Mouse (Mus musculus): ENCODE measurements around the gene Snupn. TPM values are rescaled to one million over a fixed set of nuclear protein-coding genes. Genes with fewer than 3 reads are reported as not detected.

The Snupn gene
- polyA plus RNA-seq, 2 experiments: 4.6 to 8.7 TPM

DNA sequence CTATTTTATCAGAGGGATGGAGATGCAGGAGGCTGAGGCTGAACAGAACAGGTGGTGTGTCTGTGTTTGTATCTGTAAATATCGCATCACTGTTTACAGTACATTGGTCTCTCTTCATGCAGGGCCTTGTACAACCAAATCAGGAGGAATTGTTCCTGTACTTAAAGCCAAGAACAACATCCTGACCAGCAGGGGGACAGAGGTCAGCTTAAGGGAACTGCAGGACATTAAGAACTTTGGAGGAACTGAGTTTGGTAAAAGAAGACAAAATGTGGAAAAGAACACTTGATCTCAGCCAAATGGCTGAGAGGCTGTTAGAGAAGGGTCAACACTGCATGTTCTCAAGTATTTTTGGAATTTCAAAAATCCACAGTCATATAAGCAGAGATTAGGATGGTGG, 64.1 kb downstream of the Snupn start:
- no peaks in the 10 kb centered on the region for H3K36me3 ChIP-seq (replicated peaks; ENCODE audit: control insufficient read depth, insufficient read depth, low read depth)
- H3K4me2 ChIP-seq (ENCODE audit: low read depth): no peak overlapping the region
- 79% methylated on average over 1 of the region's 1 CpGs for WGBS (ENCODE audit: insufficient replicate concordance)
- no peak overlapping the region for H3K27ac ChIP-seq
- no peak overlapping the region for H3K9ac ChIP-seq (replicated peaks)
- H3K4me3 ChIP-seq (ENCODE audit: insufficient read depth in 1 of 2, low read depth in 2 of 2, low read length in 2 of 2): no peak overlapping the region
- TF ChIP-seq CTCF (IDR thresholded peaks at IDR 0.05; ENCODE audit: low read depth) (no peak), EP300 (IDR thresholded peaks at IDR 0.05; ENCODE audit: low read depth) (no peak)
- H3K9me3 ChIP-seq (ENCODE audit: control insufficient read depth, low read length): no peaks in the 10 kb centered on the region
- H3K27me3 ChIP-seq (ENCODE audit: control insufficient read depth, insufficient read depth, low read length): no peaks in the 10 kb centered on the region
- DNase-seq (ENCODE audit: low read depth in 3 of 3, low spot score in 3 of 3): no peak
- H3K4me1 ChIP-seq (replicated peaks; ENCODE audit: control insufficient read depth in 2 of 2, insufficient read depth in 2 of 2, low read length in 1 of 2): no peaks in the 10 kb centered on the region
- no peak for ATAC-seq (ENCODE audit: insufficient read depth)

DNA sequence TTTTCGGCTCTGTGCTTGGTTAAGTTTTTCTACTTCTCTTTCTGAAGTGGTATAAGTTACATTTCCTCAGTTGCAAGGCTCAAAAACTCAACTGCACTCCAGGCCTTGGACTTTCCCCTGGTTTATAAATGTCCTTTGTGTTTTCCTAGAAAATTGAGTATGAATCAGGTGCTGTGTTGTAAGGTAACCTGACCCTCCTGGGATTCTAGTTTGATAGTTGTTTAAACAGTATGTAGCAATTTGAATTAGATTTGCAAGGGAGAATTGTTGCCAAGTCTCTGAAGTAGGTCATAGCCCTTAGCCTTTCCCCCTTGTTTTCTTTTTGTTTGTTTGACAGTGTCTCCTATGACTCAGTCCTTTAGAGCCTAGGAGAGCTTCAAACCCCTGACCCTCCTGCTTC, 67.0 kb downstream of the Snupn start:
- Histone ChIP-seq H3K4me3 (ENCODE audit: insufficient read depth in 1 of 2, low read depth in 2 of 2, low read length in 2 of 2) (no peak overlapping the region), H3K27me3 (ENCODE audit: control insufficient read depth, insufficient read depth, low read length) (no peaks in the 10 kb centered on the region), H3K4me2 (ENCODE audit: low read depth) (no peak overlapping the region), H3K36me3 (replicated peaks; ENCODE audit: control insufficient read depth, insufficient read depth, low read depth) (no peaks in the 10 kb centered on the region), H3K27ac (no peak overlapping the region), H3K4me1 (replicated peaks; ENCODE audit: control insufficient read depth in 2 of 2, insufficient read depth in 2 of 2, low read length in 1 of 2) (no peaks in the 10 kb centered on the region), H3K9ac (replicated peaks) (no peak overlapping the region), H3K9me3 (ENCODE audit: control insufficient read depth, low read length) (no peaks in the 10 kb centered on the region)
- no peak for DNase-seq (ENCODE audit: low read depth in 3 of 3, low spot score in 3 of 3)
- 75% methylated on average over 1 of the region's 1 CpGs for WGBS (ENCODE audit: insufficient replicate concordance)
- ATAC-seq (ENCODE audit: insufficient read depth): no peak
- TF ChIP-seq CTCF (IDR thresholded peaks at IDR 0.05; ENCODE audit: low read depth) (no peak), EP300 (IDR thresholded peaks at IDR 0.05; ENCODE audit: low read depth) (no peak)

DNA sequence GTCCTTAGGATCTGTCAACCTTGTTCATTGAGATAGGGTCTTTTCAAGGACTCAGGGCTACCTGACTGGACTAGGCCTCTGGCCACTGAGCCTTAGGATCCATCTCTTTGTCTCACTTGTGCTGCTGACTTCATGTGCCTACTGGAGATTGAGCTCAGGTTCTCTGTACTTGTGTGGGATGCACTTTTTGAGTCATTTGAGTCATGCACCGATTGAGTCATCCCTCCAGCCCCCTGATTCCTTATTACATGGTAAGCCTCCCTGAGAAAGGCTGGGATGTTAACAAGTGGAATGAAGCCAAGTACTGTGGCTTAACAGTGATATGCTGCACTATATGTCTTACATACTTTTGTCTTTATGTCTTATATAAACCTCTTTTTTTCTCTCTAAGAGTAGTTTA, 81.1 kb downstream of the Snupn start:
- WGBS (ENCODE audit: insufficient replicate concordance): 83% methylated on average over 1 of the region's 1 CpGs
- no peak overlapping the region for H3K27ac ChIP-seq
- peaks cover 3% of the 10 kb centered on the region for H3K36me3 ChIP-seq (replicated peaks; ENCODE audit: control insufficient read depth, insufficient read depth, low read depth)
- TF ChIP-seq EP300 (IDR thresholded peaks at IDR 0.05; ENCODE audit: low read depth) (no peak), CTCF (IDR thresholded peaks at IDR 0.05; ENCODE audit: low read depth) (no peak)
- no peak overlapping the region for H3K4me2 ChIP-seq (ENCODE audit: low read depth)
- H3K27me3 ChIP-seq (ENCODE audit: control insufficient read depth, insufficient read depth, low read length): no peaks in the 10 kb centered on the region
- no peak overlapping the region for H3K9ac ChIP-seq (replicated peaks)
- H3K4me1 ChIP-seq (replicated peaks; ENCODE audit: control insufficient read depth in 2 of 2, insufficient read depth in 2 of 2, low read length in 1 of 2): no peaks in the 10 kb centered on the region
- no peak overlapping the region for H3K4me3 ChIP-seq (ENCODE audit: insufficient read depth in 1 of 2, low read depth in 2 of 2, low read length in 2 of 2)
- ATAC-seq (ENCODE audit: insufficient read depth) (no peak), DNase-seq (ENCODE audit: low read depth in 3 of 3, low spot score in 3 of 3) (no peak)
- no peaks in the 10 kb centered on the region for H3K9me3 ChIP-seq (ENCODE audit: control insufficient read depth, low read length)

Other genes starting within 250 kb of the Snupn start
- 0.58 and 0.77 TPM in 2 replicates for gene Lingo1, start 154.4 kb upstream of the Snupn start, polyA plus RNA-seq (2012; rRNA removed)
- 0.14 and 0.16 TPM in 2 replicates for gene Lingo1, start 154.4 kb upstream of the Snupn start, polyA plus RNA-seq (2014; fragmentation: Nextera tagmentation; extraction: Ambion mirVana)
- gene Odf3l1, start 86.2 kb upstream of the Snupn start, polyA plus RNA-seq (2012; rRNA removed): not detected in 2 replicates
- not detected in 2 replicates for gene Odf3l1, start 86.2 kb upstream of the Snupn start, polyA plus RNA-seq (2014; fragmentation: Nextera tagmentation; extraction: Ambion mirVana)
- 0.16 and 0.19 TPM in 2 replicates for gene Cspg4, start 85.8 kb upstream of the Snupn start, polyA plus RNA-seq (2012; rRNA removed)
- 0.08 and 0.32 TPM in 2 replicates for gene Cspg4, start 85.8 kb upstream of the Snupn start, polyA plus RNA-seq (2014; fragmentation: Nextera tagmentation; extraction: Ambion mirVana)
- gene Snx33, start 22.5 kb upstream of the Snupn start, polyA plus RNA-seq (2012; rRNA removed): 0.74 and 0.78 TPM in 2 replicates
- 0.62 and 0.66 TPM in 2 replicates for gene Snx33, start 22.5 kb upstream of the Snupn start, polyA plus RNA-seq (2014; fragmentation: Nextera tagmentation; extraction: Ambion mirVana)
- 69.2 and 93.9 TPM in 2 replicates for gene Imp3, start 13.4 kb upstream of the Snupn start, polyA plus RNA-seq (2012; rRNA removed)
- 49.0 and 49.8 TPM in 2 replicates for gene Imp3, start 13.4 kb upstream of the Snupn start, polyA plus RNA-seq (2014; fragmentation: Nextera tagmentation; extraction: Ambion mirVana)
- gene Ptpn9, start 44.0 kb downstream of the Snupn start, polyA plus RNA-seq (2012; rRNA removed): 3.1 and 3.4 TPM in 2 replicates
- 2.7 and 4.0 TPM in 2 replicates for gene Ptpn9, start 44.0 kb downstream of the Snupn start, polyA plus RNA-seq (2014; fragmentation: Nextera tagmentation; extraction: Ambion mirVana)
- 20.5 and 21.6 TPM in 2 replicates for gene Sin3a, start 121.2 kb downstream of the Snupn start, polyA plus RNA-seq (2012; rRNA removed)
- gene Sin3a, start 121.2 kb downstream of the Snupn start, polyA plus RNA-seq (2014; fragmentation: Nextera tagmentation; extraction: Ambion mirVana): 14.9 and 16.9 TPM in 2 replicates
- gene Man2c1, start 179.8 kb downstream of the Snupn start, polyA plus RNA-seq (2012; rRNA removed): 27.1 and 35.4 TPM in 2 replicates
- 7.4 and 11.5 TPM in 2 replicates for gene Man2c1, start 179.8 kb downstream of the Snupn start, polyA plus RNA-seq (2014; fragmentation: Nextera tagmentation; extraction: Ambion mirVana)
- gene Neil1, start 197.4 kb downstream of the Snupn start, polyA plus RNA-seq (2012; rRNA removed): 1.4 and 1.5 TPM in 2 replicates
- 0.95 and 1.00 TPM in 2 replicates for gene Neil1, start 197.4 kb downstream of the Snupn start, polyA plus RNA-seq (2014; fragmentation: Nextera tagmentation; extraction: Ambion mirVana)
- 45.8 and 51.4 TPM in 2 replicates for gene Commd4, start 207.5 kb downstream of the Snupn start, polyA plus RNA-seq (2012; rRNA removed)
- gene Commd4, start 207.5 kb downstream of the Snupn start, polyA plus RNA-seq (2014; fragmentation: Nextera tagmentation; extraction: Ambion mirVana): 57.1 and 65.2 TPM in 2 replicates

All from liver, embryonic 14.5 days (tissue).